ENCODE assay signal across 23 mouse cellular contexts in genomic region chr8:120882657-120883056, GRCm38 (mm10).
DNase-seq lines count a peak whose midpoint lies in the region; ATAC-seq and TF ChIP-seq lines count a peak whose summit lies in the region.
"Had no signal": no experiment of that assay in that cellular context is flagged by ENCODE, and none has a peak within 500 bp of the region (broad histone marks: within the 10 kb centered on the region; RNA-seq: fewer than 3 reads in every experiment).

No protein-coding gene starts in this region.

- no peak overlapping the region for H3K4me2 ChIP-seq in liver, embryonic 11.5 days
- H3K4me2 ChIP-seq in neural tube, embryonic 11.5 days (ENCODE audit: low read depth) = no peak overlapping the region
- peak overlapping the region; percentile 37 for H3K4me2 ChIP-seq in intestine, postnatal 0 days (replicated peaks; ENCODE audit: low read depth)
- H3K4me2 ChIP-seq: kidney, embryonic 15.5 days had no signal

- DNase-seq in liver, embryonic 11.5 days (ENCODE audit: low spot score) = peak; percentile 53
- no peak for DNase-seq in liver
- peak; percentile 38 for DNase-seq in neural tube, embryonic 11.5 days (ENCODE audit: low spot score)
- no peak for DNase-seq in neural tube, embryonic 10.5 days (ENCODE audit: extremely low spot score, low spot score)
- peak; percentile 54 for DNase-seq in yolk sac, embryonic 10.5 days (ENCODE audit: low spot score)
- DNase-seq in kidney, adult 2 months = no peak
- DNase-seq in testis, postnatal 10 days (ENCODE audit: low spot score) = no peak
- DNase-seq: adrenal gland, postnatal 36 days; cerebellum, adult 11-12 months; cerebellum, postnatal 25 days; gastrocnemius, postnatal 14 days; heart, adult 18-20 months; heart, postnatal 4 days; kidney, postnatal 4 days; layer of hippocampus, adult 9-11 months; left cerebral cortex, postnatal 4 days; liver, embryonic 13.5 days had no signal

- no peak overlapping the region for H3K27ac ChIP-seq in liver, embryonic 11.5 days (ENCODE audit: low read depth, low read length)
- no peak overlapping the region for H3K27ac ChIP-seq in neural tube, embryonic 11.5 days (ENCODE audit: low read depth, low read length)
- H3K27ac ChIP-seq in intestine, postnatal 0 days (ENCODE audit: low read depth, low read length) = peak overlapping the region; percentile 58
- no peak overlapping the region for H3K27ac ChIP-seq in kidney, adult 2 months (ENCODE audit: insufficient read depth, low read depth, low read length)
- H3K27ac ChIP-seq: forebrain, embryonic 13.5 days; kidney, embryonic 15.5 days; left cerebral cortex, adult 2 months; liver, embryonic 13.5 days; midbrain, embryonic 12.5 days had no signal

- H3K4me1 ChIP-seq in liver, embryonic 11.5 days (replicated peaks; ENCODE audit: control insufficient read depth, insufficient read depth, low read length) = no peaks in the 10 kb centered on the region; the same call in none of the 2 replicates
- H3K4me1 ChIP-seq in neural tube, embryonic 11.5 days (ENCODE audit: control insufficient read depth, insufficient read depth, low read length) = 0 out of 2 replicates have a peak, but pooled peaks cover 3% of the 10 kb centered on the region
- H3K4me1 ChIP-seq in intestine, postnatal 0 days (replicated peaks; ENCODE audit: control insufficient read depth, insufficient read depth, low read length) = no peaks in the 10 kb centered on the region
- H3K4me1 ChIP-seq in kidney, adult 2 months (ENCODE audit: control insufficient read depth, insufficient read depth, low read length) = no peaks in the 10 kb centered on the region
- H3K4me1 ChIP-seq: liver, embryonic 13.5 days had no signal

- no peaks in the 10 kb centered on the region for H3K9me3 ChIP-seq in liver, embryonic 11.5 days (ENCODE audit: control insufficient read depth, low read length)
- H3K9me3 ChIP-seq in neural tube, embryonic 11.5 days (ENCODE audit: control insufficient read depth, low read length) = no peaks in the 10 kb centered on the region
- no peaks in the 10 kb centered on the region for H3K9me3 ChIP-seq in intestine, postnatal 0 days (ENCODE audit: control insufficient read depth)
- H3K9me3 ChIP-seq: forebrain, embryonic 13.5 days; kidney, embryonic 15.5 days; liver, embryonic 13.5 days; midbrain, embryonic 12.5 days had no signal

- peaks cover 68% of the 10 kb centered on the region for H3K27me3 ChIP-seq in liver, embryonic 11.5 days (replicated peaks; ENCODE audit: control insufficient read depth, insufficient read depth, low read length)
- peaks cover 66% of the 10 kb centered on the region for H3K27me3 ChIP-seq in neural tube, embryonic 11.5 days (ENCODE audit: control insufficient read depth, insufficient read depth, low read length)
- H3K27me3 ChIP-seq in intestine, postnatal 0 days (replicated peaks; ENCODE audit: control insufficient read depth, insufficient read depth, low read length) = peaks cover 42% of the 10 kb centered on the region
- no peaks in the 10 kb centered on the region; the same call in 1 of the 2 replicates for H3K27me3 ChIP-seq in kidney, adult 2 months (replicated peaks; ENCODE audit: control insufficient read depth, insufficient read depth, low read length)

- H3K4me3 ChIP-seq in liver, embryonic 11.5 days (ENCODE audit: low read depth, low read length) = no peak overlapping the region
- no peak overlapping the region for H3K4me3 ChIP-seq in neural tube, embryonic 11.5 days (ENCODE audit: low read depth, low read length)
- H3K4me3 ChIP-seq in intestine, postnatal 0 days (ENCODE audit: low read depth, low read length) = no peak overlapping the region
- H3K4me3 ChIP-seq in kidney, adult 2 months (ENCODE audit: insufficient read depth, low read depth, low read length) = no peak overlapping the region
- H3K4me3 ChIP-seq: erythroblast, embryonic 14.5 days; forebrain, embryonic 13.5 days; kidney, embryonic 15.5 days; left cerebral cortex, adult 2 months; liver, embryonic 13.5 days had no signal

- WGBS in liver, embryonic 11.5 days = 37% methylated on average over 13 of the region's 13 CpGs
- 23% methylated on average over 13 of the region's 13 CpGs for WGBS in neural tube, embryonic 11.5 days
- 26% methylated on average over 13 of the region's 13 CpGs for WGBS in intestine, postnatal 0 days
- 30% methylated on average over 13 of the region's 13 CpGs for WGBS in kidney, adult 2 months

- ATAC-seq in liver, embryonic 11.5 days (replicated peaks; ENCODE audit: low FRiP score) = no peak
- no peak for ATAC-seq in neural tube, embryonic 11.5 days (ENCODE audit: insufficient read depth, low FRiP score, low TSS enrichment)
- ATAC-seq in intestine, postnatal 0 days = no peak
- ATAC-seq: forebrain, embryonic 13.5 days had no signal

- no peak for TF ChIP-seq POLR2A in kidney, adult 2 months (IDR thresholded peaks at IDR 0.05; ENCODE audit: low read depth, low read length)

- no peaks in the 10 kb centered on the region for H3K36me3 ChIP-seq in liver, embryonic 11.5 days (ENCODE audit: control insufficient read depth, insufficient read depth, low read length)
- H3K36me3 ChIP-seq in neural tube, embryonic 11.5 days (ENCODE audit: control insufficient read depth, insufficient read depth, low read length) = no peaks in the 10 kb centered on the region
- H3K36me3 ChIP-seq in intestine, postnatal 0 days (ENCODE audit: control insufficient read depth, insufficient read depth) = no peaks in the 10 kb centered on the region
- H3K36me3 ChIP-seq in kidney, adult 2 months (ENCODE audit: control insufficient read depth, insufficient read depth, low read length) = no peaks in the 10 kb centered on the region
- H3K36me3 ChIP-seq: kidney, embryonic 15.5 days; liver, embryonic 13.5 days; midbrain, embryonic 12.5 days had no signal

- TF ChIP-seq CTCF in intestine, postnatal 0 days (IDR thresholded peaks at IDR 0.05; ENCODE audit: low read depth) = no peak
- TF ChIP-seq CTCF in kidney, adult 2 months (conservative IDR thresholded peaks at IDR 0.05; ENCODE audit: insufficient read depth, insufficient read length, low read depth, low read length) = no peak

- no peak overlapping the region for H3K9ac ChIP-seq in liver, embryonic 11.5 days (ENCODE audit: low read depth, low read length)
- H3K9ac ChIP-seq in neural tube, embryonic 11.5 days (ENCODE audit: low read length) = no peak overlapping the region
- H3K9ac ChIP-seq in intestine, postnatal 0 days (ENCODE audit: low read depth, low read length) = no peak overlapping the region; the same call in 1 of the 2 replicates
- H3K9ac ChIP-seq: forebrain, embryonic 13.5 days; kidney, embryonic 15.5 days; liver, embryonic 13.5 days; midbrain, embryonic 12.5 days had no signal

Comparison
In these comparisons a context has a peak if more than half of its experiments do, and no peak if none do; other contexts are left out.
1. DNase-seq: peak in liver, embryonic 11.5 days (single experiment), neural tube, embryonic 11.5 days (single experiment) and yolk sac, embryonic 10.5 days (single experiment); none in liver (single experiment), neural tube, embryonic 10.5 days (single experiment), kidney, adult 2 months (single experiment) and testis, postnatal 10 days (single experiment).